Mouse (Mus musculus) midbrain, embryonic 12.5 days (tissue): ENCODE data around the gene Eps8l1. TPM values are rescaled to one million over a fixed set of nuclear protein-coding genes. Genes with fewer than 3 reads are reported as not detected.

Experiments used
- ATAC-seq: fragments of 200-750 bp; cut with Nextera tagmentation; 2 replicates; pipeline ENCODE4 v1.8.0; 2017; ENCODE audit warnings: low read depth, moderate TSS enrichment, moderate library complexity; ENCODE audit not compliant: low FRiP score
- H3K27ac ChIP-seq: fragments of 300-500 bp; sonication (generic); replicated peaks from 2 replicates; pipeline ENCODE4 v1.5.1; 2016; ENCODE audit warnings: mild to moderate bottlenecking
- H3K27me3 ChIP-seq: fragments of 300-500 bp; sonication (generic); 2 replicates; pipeline ENCODE4 v1.6.1; 2016; ENCODE audit warnings: mild to moderate bottlenecking
- H3K36me3 ChIP-seq: fragments of 300-500 bp; sonication (generic); 2 replicates; pipeline ENCODE4 v1.6.1; 2016
- H3K4me1 ChIP-seq: fragments of 300-500 bp; sonication (generic); 2 replicates; pipeline ENCODE4 v1.6.1; 2016
- H3K4me2 ChIP-seq: fragments of 300-500 bp; sonication (generic); replicated peaks from 2 replicates; pipeline ENCODE4 v1.6.1; 2016; ENCODE audit warnings: mild to moderate bottlenecking, moderate library complexity
- H3K4me3 ChIP-seq: fragments of 300-500 bp; sonication (generic); 2 replicates; pipeline ENCODE4 v1.5.1; 2016; ENCODE audit warnings: mild to moderate bottlenecking
- H3K9ac ChIP-seq: fragments of 300-500 bp; sonication (generic); replicated peaks from 2 replicates; pipeline ENCODE4 v1.6.1; 2016; ENCODE audit warnings: mild to moderate bottlenecking, moderate library complexity
- H3K9me3 ChIP-seq: fragments of 300-500 bp; sonication (generic); 2 replicates; pipeline ENCODE4 v1.6.1; 2016; ENCODE audit warnings: mild to moderate bottlenecking
- WGBS: fragments of 180-500 bp; shearing (Covaris S2); methylation state at CpG from one replicate; pipeline ENCODE4 v1.1.7; 2016; 5-methylcytosine and 5-hydroxymethylcytosine counted together
- polyA plus RNA-seq: library from polyadenylated mRNA; unstranded; fragments of >200 nt; fragmentation: Nextera tagmentation; extraction: Ambion mirVana; gene quantifications from 2 replicates; pipeline ENCODE4 v1.2.1, GENCODE M21; 2016

Gene Eps8l1
- polyA plus RNA-seq, 1 experiment from 2014 or later, result 4.6 TPM

DNA sequence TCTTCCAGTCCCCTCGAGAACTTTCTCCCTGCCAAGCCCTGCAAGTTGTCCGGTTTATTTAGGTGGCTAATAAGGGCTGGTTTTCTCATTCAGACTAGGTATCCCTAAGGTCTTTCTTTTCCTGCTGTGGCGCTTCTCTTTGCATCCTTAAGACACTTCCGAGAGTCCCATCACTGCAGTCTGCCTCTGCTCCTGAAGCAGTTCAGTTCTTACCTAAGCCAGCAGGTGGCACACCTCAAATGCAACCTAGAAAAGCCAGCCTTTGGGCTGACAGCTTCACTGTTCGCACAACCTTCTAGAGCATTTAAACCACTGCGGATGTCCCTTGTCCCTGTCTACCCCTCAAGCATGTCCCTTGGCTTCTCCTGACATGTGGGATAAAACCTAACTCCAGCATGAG lies 19.2 kb downstream of the Eps8l1 start:
- 28% methylated on average over 6 of the region's 6 CpGs for WGBS
- no peak overlapping the region for H3K4me3 ChIP-seq
- no peak overlapping the region for H3K4me2 ChIP-seq
- no peak for ATAC-seq
- no peak overlapping the region for H3K9ac ChIP-seq
- peaks cover 18% of the 10 kb centered on the region for H3K4me1 ChIP-seq
- H3K36me3 ChIP-seq, result peaks cover 40% of the 10 kb centered on the region
- H3K27me3 ChIP-seq, result peaks cover 37% of the 10 kb centered on the region
- H3K9me3 ChIP-seq, result no peaks in the 10 kb centered on the region
- no peak overlapping the region for H3K27ac ChIP-seq

DNA sequence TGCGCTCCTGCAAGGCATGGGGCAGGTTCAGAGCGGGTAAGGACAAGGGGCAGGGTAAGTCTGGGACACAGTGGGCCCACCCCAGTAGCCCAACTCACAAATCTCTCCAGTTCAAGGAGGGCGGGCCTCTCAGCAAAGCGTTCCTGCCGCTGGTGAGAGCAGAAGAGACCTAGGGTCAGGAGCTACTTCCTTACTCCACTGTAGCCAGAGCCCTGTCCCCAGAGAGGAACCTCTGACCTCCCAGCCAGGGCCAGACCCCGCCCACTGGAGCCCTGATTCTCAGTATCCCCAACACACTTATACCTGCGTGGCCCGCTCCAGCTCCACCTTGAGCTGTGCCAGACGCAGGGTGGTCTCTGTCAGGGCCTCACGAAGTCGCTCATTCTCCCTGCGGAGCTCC lies 21.8 kb downstream of the Eps8l1 start:
- H3K36me3 ChIP-seq, result peaks cover 66% of the 10 kb centered on the region
- ATAC-seq, result no peak
- H3K4me3 ChIP-seq, result no peak overlapping the region
- H3K27ac ChIP-seq, result no peak overlapping the region
- peaks cover 18% of the 10 kb centered on the region for H3K4me1 ChIP-seq
- peaks cover 16% of the 10 kb centered on the region; the same call in 1 of the 2 replicates for H3K27me3 ChIP-seq
- 91% methylated on average over 12 of the region's 12 CpGs for WGBS
- H3K9me3 ChIP-seq, result no peaks in the 10 kb centered on the region
- H3K4me2 ChIP-seq, result no peak overlapping the region
- H3K9ac ChIP-seq, result no peak overlapping the region

DNA sequence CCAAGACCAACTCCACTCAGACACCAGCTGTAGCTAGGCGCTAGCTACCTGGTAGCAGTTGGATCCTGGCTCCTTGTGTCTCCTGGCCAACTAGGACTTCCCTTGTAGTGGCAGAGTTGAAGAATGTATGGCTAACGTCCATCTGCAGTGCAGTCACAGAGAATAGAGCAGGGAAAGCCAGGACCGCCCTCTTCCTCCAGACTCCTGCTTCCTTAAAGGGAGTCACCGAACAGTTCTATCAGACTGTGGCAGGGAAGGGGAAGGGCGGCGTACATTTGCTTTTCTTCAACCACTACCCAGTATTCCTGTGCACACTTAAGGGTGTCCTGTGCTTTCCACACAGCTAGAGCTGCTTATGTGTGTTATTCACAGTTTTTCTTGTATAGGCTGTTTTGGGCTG lies 30.8 kb downstream of the Eps8l1 start:
- no peaks in the 10 kb centered on the region for H3K9me3 ChIP-seq
- ATAC-seq, result no peak
- no peaks in the 10 kb centered on the region for H3K4me1 ChIP-seq
- WGBS, result 91% methylated on average over 6 of the region's 6 CpGs
- peaks cover 78% of the 10 kb centered on the region for H3K36me3 ChIP-seq
- H3K4me2 ChIP-seq, result no peak overlapping the region
- no peak overlapping the region for H3K27ac ChIP-seq
- H3K27me3 ChIP-seq, result no peaks in the 10 kb centered on the region
- no peak overlapping the region for H3K9ac ChIP-seq
- H3K4me3 ChIP-seq, result no peak overlapping the region

DNA sequence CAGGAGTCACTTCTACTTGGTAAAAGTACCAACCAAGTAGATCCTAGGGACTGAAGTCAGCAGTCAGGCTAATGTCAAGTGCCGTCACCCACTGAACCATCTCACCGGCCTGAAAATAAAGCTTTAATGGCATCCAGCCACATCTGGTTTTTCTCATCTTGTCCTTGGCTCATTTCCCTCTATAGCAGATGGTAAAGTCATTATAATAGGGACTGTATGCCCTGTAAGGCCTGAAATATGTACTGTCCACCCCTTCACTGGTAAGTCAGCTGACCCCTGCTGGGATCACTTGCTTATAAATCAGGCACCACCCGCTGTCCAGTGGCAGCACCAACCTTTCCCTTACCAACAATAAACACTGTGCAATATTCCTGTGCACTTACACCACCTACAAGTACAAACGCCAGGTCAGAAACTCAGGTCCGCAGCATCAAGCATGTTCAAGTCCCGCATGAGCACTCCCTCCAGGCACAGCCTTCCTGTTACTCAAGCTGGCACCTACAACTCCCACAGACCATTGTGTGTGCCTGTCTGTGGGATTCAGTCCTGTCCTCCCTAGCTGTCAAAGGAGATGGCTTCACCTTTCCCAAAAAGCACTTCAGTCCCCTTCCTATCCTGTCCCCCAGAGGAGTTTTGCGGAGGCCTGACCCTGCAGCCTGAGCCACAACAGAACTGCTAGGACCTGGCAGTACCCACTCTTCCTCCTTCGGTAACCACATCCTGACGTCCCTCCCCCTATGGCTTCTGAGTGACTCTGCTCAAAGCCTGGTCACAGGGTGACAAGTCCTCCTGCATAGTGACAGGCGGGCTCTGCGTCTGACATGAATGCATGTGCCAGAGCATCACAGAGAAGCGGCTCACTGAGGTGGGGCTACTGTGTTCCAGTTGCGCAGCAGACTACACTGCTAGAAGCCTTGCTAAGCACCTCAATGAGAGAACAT lies 32.1 kb downstream of the Eps8l1 start:
- Histone ChIP-seq H3K36me3 (peaks cover 79% of the 10 kb centered on the region), H3K9ac (no peak overlapping the region), H3K4me3 (no peak overlapping the region), H3K27me3 (no peaks in the 10 kb centered on the region), H3K4me2 (no peak overlapping the region), H3K27ac (no peak overlapping the region), H3K4me1 (peaks cover 3% of the 10 kb centered on the region; the same call in 1 of the 2 replicates), H3K9me3 (no peaks in the 10 kb centered on the region)
- 93% methylated on average over 13 of the region's 13 CpGs for WGBS
- no peak for ATAC-seq

DNA sequence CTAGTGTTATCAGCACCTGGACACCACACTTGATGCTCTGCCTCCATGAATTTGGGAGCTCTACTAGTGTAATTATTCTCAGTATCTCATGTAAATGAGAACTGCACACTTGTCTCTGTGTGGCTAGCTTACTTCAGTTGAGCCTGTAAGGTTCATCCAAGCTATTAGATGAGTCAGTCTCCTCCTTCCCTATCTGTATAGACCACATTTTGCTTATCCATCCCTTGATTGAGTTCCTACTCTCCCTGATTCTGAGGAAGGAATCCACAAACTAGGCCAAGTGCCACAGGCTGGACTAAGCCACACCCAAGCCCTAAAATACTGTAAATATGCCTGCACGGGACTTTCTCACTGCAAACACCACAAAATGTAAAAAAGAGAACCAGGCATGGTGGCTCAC lies 33.5 kb downstream of the Eps8l1 start:
- Histone ChIP-seq H3K27ac (no peak overlapping the region), H3K27me3 (no peaks in the 10 kb centered on the region), H3K4me2 (no peak overlapping the region), H3K36me3 (peaks cover 75% of the 10 kb centered on the region), H3K9me3 (no peaks in the 10 kb centered on the region), H3K9ac (no peak overlapping the region), H3K4me3 (no peak overlapping the region), H3K4me1 (peaks cover 17% of the 10 kb centered on the region)
- no peak for ATAC-seq
- WGBS, result 96% methylated on average over 1 of the region's 1 CpGs

DNA sequence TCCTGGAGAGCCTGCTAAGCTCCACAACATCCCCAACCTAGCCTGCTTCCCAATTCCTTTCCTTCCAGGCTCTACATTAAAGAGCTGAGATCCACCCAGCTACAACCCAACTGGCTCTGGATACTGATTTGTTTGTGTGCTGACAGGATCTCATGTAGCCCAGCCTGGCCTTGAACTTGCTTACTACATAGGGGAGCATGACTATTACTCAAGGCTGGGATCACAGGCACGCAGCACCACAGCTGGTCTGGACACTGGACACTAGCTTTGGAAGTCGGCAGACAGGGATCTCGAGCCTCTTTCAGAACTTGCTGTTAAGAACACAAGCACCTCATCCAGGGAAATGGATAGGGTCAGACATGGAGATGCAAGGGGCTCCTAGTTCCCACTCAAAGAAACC lies 36.0 kb downstream of the Eps8l1 start:
- no peaks in the 10 kb centered on the region for H3K27me3 ChIP-seq
- no peaks in the 10 kb centered on the region for H3K9me3 ChIP-seq
- no peak for ATAC-seq
- H3K4me3 ChIP-seq, result no peak overlapping the region
- H3K36me3 ChIP-seq, result peaks cover 57% of the 10 kb centered on the region
- H3K4me1 ChIP-seq, result peaks cover 37% of the 10 kb centered on the region
- WGBS, result 91% methylated on average over 3 of the region's 3 CpGs
- no peak overlapping the region for H3K4me2 ChIP-seq
- H3K27ac ChIP-seq, result no peak overlapping the region
- H3K9ac ChIP-seq, result no peak overlapping the region

DNA sequence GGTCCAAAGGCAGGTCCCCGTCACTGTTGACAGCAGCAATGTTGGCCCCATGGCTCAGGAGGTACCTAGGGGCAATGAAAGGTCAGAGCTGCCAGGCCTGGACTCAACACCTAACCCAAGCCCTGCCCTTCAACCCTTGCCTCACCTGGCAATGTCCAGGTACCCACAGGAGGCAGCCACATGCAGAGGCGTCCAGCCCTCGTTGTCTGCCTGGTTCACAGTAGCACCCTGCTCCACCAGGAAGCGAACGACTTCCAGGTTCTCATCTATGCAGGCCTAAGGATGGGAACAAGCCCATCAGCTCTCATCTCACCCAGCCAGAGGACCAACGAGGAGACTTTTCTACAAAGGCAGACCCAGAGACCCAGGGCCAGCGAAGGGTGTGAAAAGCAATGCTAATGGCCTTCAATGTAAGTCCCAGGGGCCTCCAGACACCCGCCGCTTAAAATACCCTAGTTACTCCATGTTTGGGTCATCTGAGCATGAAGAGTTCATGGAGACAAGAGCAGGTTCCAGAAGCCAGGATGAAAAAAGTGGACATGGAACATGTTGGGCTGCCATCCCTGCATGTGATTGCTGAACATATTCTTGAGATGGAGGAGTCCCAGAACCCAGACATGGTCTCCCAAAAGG lies 36.9 kb downstream of the Eps8l1 start:
- no peak for ATAC-seq
- 90% methylated on average over 9 of the region's 9 CpGs for WGBS
- Histone ChIP-seq H3K4me1 (peaks cover 37% of the 10 kb centered on the region), H3K4me2 (no peak overlapping the region; the same call in 1 of the 2 replicates), H3K9me3 (no peaks in the 10 kb centered on the region), H3K27ac (no peak overlapping the region), H3K36me3 (peaks cover 49% of the 10 kb centered on the region), H3K27me3 (no peaks in the 10 kb centered on the region), H3K9ac (no peak overlapping the region), H3K4me3 (no peak overlapping the region)

DNA sequence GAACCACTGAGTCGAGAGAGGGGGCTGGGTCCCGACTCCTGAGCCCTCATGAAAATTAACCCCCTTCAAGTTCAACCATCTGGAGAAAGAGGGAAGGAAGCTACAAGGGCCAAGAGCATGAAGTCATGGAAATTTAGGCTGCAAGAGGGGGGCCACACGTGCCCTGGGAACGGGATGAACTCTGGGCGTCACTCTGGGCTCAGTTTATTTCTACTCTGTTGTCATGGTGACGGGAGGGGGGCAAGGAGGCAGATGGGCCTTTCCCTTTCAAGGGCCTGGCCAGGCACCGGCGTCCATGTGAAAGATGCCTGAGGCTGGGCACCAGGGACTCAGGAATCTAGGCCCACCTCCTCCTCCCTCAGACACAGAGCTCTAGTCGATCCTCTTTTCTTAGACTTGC lies 37.8 kb downstream of the Eps8l1 start:
- Histone ChIP-seq H3K4me2 (peak overlapping the region; percentile 93), H3K27me3 (no peaks in the 10 kb centered on the region), H3K9me3 (no peaks in the 10 kb centered on the region), H3K27ac (peak overlapping the region; percentile 52), H3K36me3 (peaks cover 42% of the 10 kb centered on the region), H3K4me1 (peaks cover 37% of the 10 kb centered on the region), H3K9ac (peak overlapping the region; percentile 37), H3K4me3 (peak overlapping the region; percentile 14)
- ATAC-seq, result peak; percentile 25; the same call in 1 of the 2 replicates
- WGBS, result 22% methylated on average over 9 of the region's 9 CpGs

DNA sequence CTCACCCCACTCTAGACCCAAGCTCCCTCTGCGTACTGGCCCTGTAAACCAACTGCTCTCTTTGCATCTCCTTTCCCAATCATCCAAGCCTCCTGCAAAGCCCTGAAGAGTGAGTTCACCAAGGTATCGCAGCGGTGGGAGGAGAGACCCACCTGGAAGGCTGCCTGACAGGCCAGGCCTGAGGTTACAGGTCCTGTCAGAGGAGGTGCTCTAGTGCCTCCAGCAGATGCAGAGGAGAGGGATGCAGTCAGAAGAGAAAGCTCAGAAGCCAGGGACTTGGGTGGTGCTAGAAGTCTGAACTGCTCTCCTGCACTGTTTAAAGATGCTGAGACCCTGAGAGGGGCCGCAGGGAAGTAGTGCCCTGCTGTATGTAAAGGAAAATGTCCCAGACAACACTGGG lies 38.6 kb downstream of the Eps8l1 start:
- peak overlapping the region; percentile 93 for H3K4me2 ChIP-seq

DNA sequence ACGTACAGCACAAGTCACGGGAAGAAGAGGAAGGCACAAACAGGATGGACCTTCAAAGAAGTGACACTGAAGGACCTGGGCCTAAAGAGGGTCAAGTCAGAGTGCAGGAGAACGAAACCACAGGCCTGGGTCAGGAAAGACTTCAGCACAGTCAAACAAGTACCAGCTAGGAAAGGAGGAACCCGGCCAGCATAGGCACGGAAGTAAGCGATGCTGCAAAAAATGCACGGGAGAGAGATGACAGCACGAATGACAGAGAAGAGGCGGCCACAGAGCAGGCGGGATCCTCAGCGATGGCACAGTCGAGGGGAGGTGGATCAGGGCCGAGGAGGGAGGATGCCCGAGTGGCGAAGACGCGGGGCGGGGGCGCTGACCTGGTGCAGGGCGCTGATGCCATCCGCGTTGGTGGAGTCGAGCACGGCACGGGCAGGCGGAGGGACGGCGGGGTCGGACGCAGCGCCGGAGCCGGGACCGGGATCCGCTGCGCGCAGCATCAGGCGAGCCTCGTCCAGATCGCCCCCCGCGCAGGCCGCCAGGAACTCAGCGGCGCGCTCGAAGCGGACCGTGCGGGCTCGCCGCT lies 40.5 kb downstream of the Eps8l1 start:
- H3K4me1 ChIP-seq, result peaks cover 37% of the 10 kb centered on the region
- H3K36me3 ChIP-seq, result peaks cover 15% of the 10 kb centered on the region; the same call in 1 of the 2 replicates
- no peaks in the 10 kb centered on the region for H3K9me3 ChIP-seq
- under 1% methylated on average over 40 of the region's 52 CpGs for WGBS
- H3K4me3 ChIP-seq, result peak overlapping the region; percentile 93
- H3K27ac ChIP-seq, result peak overlapping the region; percentile 85
- H3K9ac ChIP-seq, result peak overlapping the region; percentile 96
- 0 out of 2 replicates have a peak, but pooled peaks cover 3% of the 10 kb centered on the region for H3K27me3 ChIP-seq
- peak; percentile 41 for ATAC-seq
- peak overlapping the region; percentile 93 for H3K4me2 ChIP-seq

More for the DNA sequence above, 38.6 kb downstream of the Eps8l1 start:
- Histone ChIP-seq H3K27ac (peak overlapping the region; percentile 52; the same call in 1 of the 2 replicates), H3K4me3 (0 out of 2 replicates have a peak overlapping the region, but pooled peaks have one; percentile 14), H3K4me1 (peaks cover 37% of the 10 kb centered on the region), H3K27me3 (0 out of 2 replicates have a peak, but pooled peaks cover 1% of the 10 kb centered on the region), H3K9ac (no peak overlapping the region), H3K9me3 (no peaks in the 10 kb centered on the region), H3K36me3 (peaks cover 34% of the 10 kb centered on the region)
- 95% methylated on average over 4 of the region's 4 CpGs for WGBS
- no peak for ATAC-seq

DNA sequence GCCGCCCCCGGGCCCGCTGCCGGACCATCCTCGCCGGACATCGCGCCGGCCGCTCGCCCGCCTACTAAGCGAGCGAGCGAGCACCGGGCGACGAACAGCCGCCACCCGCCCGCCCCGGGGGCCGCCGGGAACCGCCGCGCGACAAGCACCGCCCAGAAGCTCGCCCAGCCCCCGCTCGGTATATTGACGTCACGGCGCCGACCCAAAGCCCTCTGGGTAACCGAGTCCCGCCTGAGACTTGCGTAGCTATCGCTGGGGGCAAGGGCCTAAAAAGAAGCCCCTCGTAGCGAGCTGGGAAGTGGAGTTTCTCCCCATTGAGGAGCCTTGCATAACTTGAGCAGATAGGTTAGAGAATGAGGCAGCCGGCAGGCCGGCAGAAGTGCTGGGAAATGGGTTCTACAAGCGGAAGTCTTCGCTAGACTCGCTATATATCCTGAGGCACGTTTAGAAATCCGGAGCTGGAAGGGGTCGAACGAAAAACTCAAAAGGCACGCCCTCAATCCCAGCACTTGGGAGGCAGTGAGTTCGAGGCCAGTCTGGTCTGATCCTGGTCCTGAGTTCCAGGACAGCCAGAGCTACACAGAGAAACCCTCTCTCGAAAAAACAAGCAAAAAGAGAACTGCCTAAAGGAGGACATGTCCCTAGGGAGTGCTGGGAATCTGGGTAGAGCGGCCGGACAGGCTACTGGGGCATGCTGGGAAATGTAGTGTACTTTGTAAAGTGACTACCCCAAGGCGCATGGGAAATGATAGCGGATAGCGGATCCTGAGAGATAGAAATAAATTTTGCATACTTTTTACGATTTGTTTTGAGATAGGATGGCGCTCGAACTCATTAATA lies 41.3 kb downstream of the Eps8l1 start, which contains the start of gene Ppp1r12c:
TSS of gene Ppp1r12c (minus strand) at position 123 of the 840 bp plus-strand sequence.
- under 1% methylated on average over 62 of the region's 62 CpGs for WGBS
- peak within 1 kb of the TSS; percentile 93 for H3K4me3 ChIP-seq
- H3K4me1 ChIP-seq, result peaks cover 37% of the 10 kb centered on the region
- H3K9me3 ChIP-seq, result no peaks in the 10 kb centered on the region
- peak within 1 kb of the TSS; percentile 96 for H3K9ac ChIP-seq
- peaks cover 7% of the 10 kb centered on the region; the same call in 1 of the 2 replicates for H3K36me3 ChIP-seq
- 0 out of 2 replicates have a peak, but pooled peaks cover 3% of the 10 kb centered on the region for H3K27me3 ChIP-seq
- H3K4me2 ChIP-seq, result peak within 1 kb of the TSS; percentile 93
- H3K27ac ChIP-seq, result peak within 1 kb of the TSS; percentile 85
- peak; percentile 91 for ATAC-seq
